Mouse (Mus musculus): ENCODE measurements around the gene Gm20388. TPM values are rescaled to one million over a fixed set of nuclear protein-coding genes. Genes with fewer than 3 reads are reported as not detected.

The Gm20388 gene
- polyA plus RNA-seq, 1 experiment from 2014 or later = not detected

GRCm38 (mm10) chr8:123048402-123048801 lies 3137.8 kb downstream of the Gm20388 start:
- peak; percentile 41 for ATAC-seq
- TF ChIP-seq CTCF (IDR thresholded peaks at IDR 0.05; ENCODE audit: low read depth) = no peak
- H3K9ac ChIP-seq (ENCODE audit: low read depth, low read length) = no peak overlapping the region

DNA sequence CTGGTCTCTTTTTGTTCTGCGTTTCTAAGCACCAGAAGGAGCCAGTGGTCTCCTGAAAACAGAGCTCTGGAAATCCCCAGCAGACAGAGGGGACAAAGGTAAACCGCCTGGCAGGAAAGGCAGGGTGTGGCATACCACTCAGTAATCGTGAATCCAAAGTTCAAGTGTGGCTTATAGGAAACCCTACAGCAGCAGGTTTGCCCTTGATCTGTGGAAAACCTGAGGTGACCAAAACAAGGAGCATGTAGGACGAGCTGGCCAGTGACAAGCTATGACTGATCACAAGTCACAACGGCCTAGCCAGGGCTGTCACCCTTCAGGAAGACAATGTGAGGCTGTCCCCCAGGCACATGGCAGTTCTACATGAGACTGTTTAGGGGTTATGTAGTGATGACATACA lies 3140.8 kb downstream of the Gm20388 start:
- Histone ChIP-seq H3K9me3 (ENCODE audit: control insufficient read depth) (no peaks in the 10 kb centered on the region), H3K4me1 (replicated peaks; ENCODE audit: control insufficient read depth, insufficient read depth, low read length) (peaks cover 9% of the 10 kb centered on the region), H3K27ac (ENCODE audit: low read depth, low read length) (peak overlapping the region; percentile 95), H3K9ac (ENCODE audit: low read depth, low read length) (no peak overlapping the region), H3K36me3 (ENCODE audit: control insufficient read depth, insufficient read depth) (no peaks in the 10 kb centered on the region), H3K4me3 (ENCODE audit: low read depth, low read length) (no peak overlapping the region), H3K4me2 (replicated peaks; ENCODE audit: low read depth) (peak overlapping the region; percentile 17; the same call in 1 of the 2 replicates), H3K27me3 (replicated peaks; ENCODE audit: control insufficient read depth, insufficient read depth, low read length) (no peaks in the 10 kb centered on the region)
- WGBS = 24% methylated on average over 5 of the region's 5 CpGs
- TF ChIP-seq CTCF (IDR thresholded peaks at IDR 0.05; ENCODE audit: low read depth) = no peak
- ATAC-seq = peak; percentile 76

More at GRCm38 (mm10) chr8:123048402-123048801, 3137.8 kb downstream of the Gm20388 start:
- WGBS = 48% methylated on average over 7 of the region's 7 CpGs
- Histone ChIP-seq H3K9me3 (ENCODE audit: control insufficient read depth) (no peaks in the 10 kb centered on the region), H3K4me3 (ENCODE audit: low read depth, low read length) (no peak overlapping the region), H3K4me2 (replicated peaks; ENCODE audit: low read depth) (no peak overlapping the region), H3K27me3 (replicated peaks; ENCODE audit: control insufficient read depth, insufficient read depth, low read length) (no peaks in the 10 kb centered on the region), H3K36me3 (ENCODE audit: control insufficient read depth, insufficient read depth) (no peaks in the 10 kb centered on the region), H3K27ac (ENCODE audit: low read depth, low read length) (peak overlapping the region; percentile 92), H3K4me1 (replicated peaks; ENCODE audit: control insufficient read depth, insufficient read depth, low read length) (peaks cover 9% of the 10 kb centered on the region)

- 71% methylated on average over 7 of the region's 7 CpGs for WGBS
- no peak for TF ChIP-seq CTCF (IDR thresholded peaks at IDR 0.05; ENCODE audit: low read depth)
- no peaks in the 10 kb centered on the region for H3K27me3 ChIP-seq (replicated peaks; ENCODE audit: control insufficient read depth, insufficient read depth, low read length)
- no peak within 1 kb of the TSS for H3K4me2 ChIP-seq (replicated peaks; ENCODE audit: low read depth)
- no peak within 1 kb of the TSS for H3K27ac ChIP-seq (ENCODE audit: low read depth, low read length)
- no peaks in the 10 kb centered on the region for H3K9me3 ChIP-seq (ENCODE audit: control insufficient read depth)
- peaks cover 4% of the 10 kb centered on the region; the same call in 1 of the 2 replicates for H3K4me1 ChIP-seq (replicated peaks; ENCODE audit: control insufficient read depth, insufficient read depth, low read length)
- H3K36me3 ChIP-seq (ENCODE audit: control insufficient read depth, insufficient read depth) = no peaks in the 10 kb centered on the region
- H3K4me3 ChIP-seq (ENCODE audit: low read depth, low read length) = no peak within 1 kb of the TSS
- ATAC-seq = no peak
- no peak within 1 kb of the TSS for H3K9ac ChIP-seq (ENCODE audit: low read depth, low read length)
These were observed 3152.1 kb downstream of the Gm20388 start, which contains the start of gene Spg7 for GRCm38 (mm10) chr8:123062721-123063120. Spg7 (plus strand) TSS chr8:123062942.

DNA sequence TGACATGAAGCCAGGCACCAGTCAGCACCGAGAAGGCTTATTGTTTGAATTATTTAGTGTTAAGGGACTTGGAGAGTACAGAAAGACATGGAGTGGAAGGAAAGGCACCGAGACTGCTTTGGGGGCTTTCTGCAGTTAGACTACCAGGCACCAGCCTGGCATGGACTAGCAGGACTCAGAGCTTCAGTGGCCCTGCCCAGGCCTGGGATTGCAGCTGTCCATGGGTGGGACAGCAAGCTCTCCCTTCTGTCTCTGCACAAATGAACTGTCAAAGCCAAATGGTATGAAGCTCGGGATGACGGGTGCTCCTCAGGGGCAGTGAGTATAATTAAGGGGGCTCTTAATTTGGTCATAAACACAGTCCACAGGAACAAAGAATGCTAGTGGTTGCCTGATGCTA lies 3153.4 kb downstream of the Gm20388 start:
- Histone ChIP-seq H3K27me3 (replicated peaks; ENCODE audit: control insufficient read depth, insufficient read depth, low read length) (no peaks in the 10 kb centered on the region), H3K4me1 (replicated peaks; ENCODE audit: control insufficient read depth, insufficient read depth, low read length) (peaks cover 4% of the 10 kb centered on the region; the same call in 1 of the 2 replicates), H3K4me2 (replicated peaks; ENCODE audit: low read depth) (peak overlapping the region; percentile 87), H3K27ac (ENCODE audit: low read depth, low read length) (0 out of 2 replicates have a peak overlapping the region, but pooled peaks have one; percentile 93), H3K4me3 (ENCODE audit: low read depth, low read length) (no peak overlapping the region; the same call in 1 of the 2 replicates), H3K9me3 (ENCODE audit: control insufficient read depth) (no peaks in the 10 kb centered on the region), H3K9ac (ENCODE audit: low read depth, low read length) (peak overlapping the region; percentile 93; the same call in 1 of the 2 replicates), H3K36me3 (ENCODE audit: control insufficient read depth, insufficient read depth) (0 out of 2 replicates have a peak, but pooled peaks cover 6% of the 10 kb centered on the region)
- TF ChIP-seq CTCF (IDR thresholded peaks at IDR 0.05; ENCODE audit: low read depth) = no peak
- WGBS = 84% methylated on average over 4 of the region's 4 CpGs
- no peak for ATAC-seq

DNA sequence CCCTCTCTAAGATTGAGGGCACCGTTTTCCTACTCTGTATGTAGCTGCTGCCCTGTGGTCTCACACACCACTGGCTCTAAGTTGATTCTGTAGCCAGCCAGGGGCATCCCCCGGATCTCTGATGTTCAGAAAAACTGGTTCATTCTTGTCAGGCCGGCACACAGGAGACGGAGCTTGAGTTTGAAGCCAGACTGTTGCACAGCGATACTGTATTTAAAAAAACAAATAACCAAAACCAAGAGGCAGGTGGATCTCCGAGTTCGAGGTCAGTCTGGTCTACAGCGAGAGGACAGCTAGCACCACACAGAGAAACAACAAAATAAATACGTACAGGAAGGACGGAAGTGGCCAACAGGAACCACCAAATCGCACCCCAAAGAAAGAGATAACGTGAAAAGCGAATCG lies 3154.2 kb downstream of the Gm20388 start:
- Histone ChIP-seq H3K27me3 (replicated peaks; ENCODE audit: control insufficient read depth, insufficient read depth, low read length) (no peaks in the 10 kb centered on the region), H3K9me3 (ENCODE audit: control insufficient read depth) (no peaks in the 10 kb centered on the region), H3K9ac (ENCODE audit: low read depth, low read length) (peak overlapping the region; percentile 93), H3K36me3 (ENCODE audit: control insufficient read depth, insufficient read depth) (0 out of 2 replicates have a peak, but pooled peaks cover 6% of the 10 kb centered on the region), H3K4me2 (replicated peaks; ENCODE audit: low read depth) (peak overlapping the region; percentile 87), H3K4me3 (ENCODE audit: low read depth, low read length) (peak overlapping the region; percentile 98), H3K4me1 (replicated peaks; ENCODE audit: control insufficient read depth, insufficient read depth, low read length) (peaks cover 4% of the 10 kb centered on the region; the same call in 1 of the 2 replicates), H3K27ac (ENCODE audit: low read depth, low read length) (peak overlapping the region; percentile 93)
- under 1% methylated on average over 14 of the region's 14 CpGs for WGBS
- ATAC-seq = peak; percentile 14
- TF ChIP-seq CTCF (IDR thresholded peaks at IDR 0.05; ENCODE audit: low read depth) = no peak

DNA sequence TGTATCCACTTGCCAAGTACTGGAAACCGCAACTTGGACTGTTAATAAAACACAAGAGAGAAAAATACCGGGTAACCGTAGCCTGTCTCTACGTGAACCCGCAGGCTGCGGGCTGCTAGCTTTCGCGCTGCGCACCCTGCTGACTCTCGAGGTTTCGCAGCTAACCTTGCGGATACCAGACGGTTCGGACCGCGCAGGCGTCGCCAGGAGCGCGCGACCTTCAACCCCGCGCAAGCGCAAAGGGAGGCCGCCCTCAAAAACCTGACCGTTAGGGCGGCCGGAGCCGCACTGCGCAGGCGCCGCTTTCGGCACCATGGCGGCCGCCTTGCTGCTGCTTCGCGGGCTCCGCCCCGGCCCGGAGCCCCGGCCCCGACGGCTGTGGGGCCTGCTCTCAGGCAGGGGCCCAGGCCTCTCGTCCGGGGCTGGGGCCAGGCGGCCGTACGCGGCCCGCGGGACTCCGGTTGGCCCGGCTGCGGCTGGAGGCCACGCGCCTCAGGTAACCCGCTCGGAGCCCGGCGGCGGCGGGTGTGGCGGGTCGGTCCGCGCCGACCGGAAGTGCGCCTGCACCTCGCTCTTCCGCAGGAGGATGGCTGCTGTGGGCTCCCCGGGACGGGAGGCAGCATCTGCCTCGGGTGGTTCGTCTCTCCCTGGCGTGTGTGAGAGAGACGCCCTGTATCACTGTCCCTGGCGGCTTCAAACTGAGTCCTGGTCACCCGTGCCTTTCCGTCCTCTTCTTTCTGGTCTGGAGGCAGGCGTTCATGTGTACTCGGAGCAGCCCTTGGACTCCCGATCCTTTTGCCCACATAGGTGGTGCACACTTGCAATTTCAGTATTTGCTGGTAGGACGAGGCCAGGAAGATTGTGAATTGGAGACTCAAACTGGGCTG lies 3154.8 kb downstream of the Gm20388 start:
- H3K9me3 ChIP-seq (ENCODE audit: control insufficient read depth) = no peaks in the 10 kb centered on the region
- 0 out of 2 replicates have a peak, but pooled peaks cover 6% of the 10 kb centered on the region for H3K36me3 ChIP-seq (ENCODE audit: control insufficient read depth, insufficient read depth)
- peak overlapping the region; percentile 93 for H3K9ac ChIP-seq (ENCODE audit: low read depth, low read length)
- ATAC-seq = peak; percentile 98
- peaks cover 4% of the 10 kb centered on the region; the same call in 1 of the 2 replicates for H3K4me1 ChIP-seq (replicated peaks; ENCODE audit: control insufficient read depth, insufficient read depth, low read length)
- TF ChIP-seq CTCF (IDR thresholded peaks at IDR 0.05; ENCODE audit: low read depth) = peak; percentile 81
- WGBS = under 1% methylated on average over 84 of the region's 84 CpGs
- peak overlapping the region; percentile 93 for H3K27ac ChIP-seq (ENCODE audit: low read depth, low read length)
- H3K27me3 ChIP-seq (replicated peaks; ENCODE audit: control insufficient read depth, insufficient read depth, low read length) = no peaks in the 10 kb centered on the region
- peak overlapping the region; percentile 87 for H3K4me2 ChIP-seq (replicated peaks; ENCODE audit: low read depth)
- peak overlapping the region; percentile 98 for H3K4me3 ChIP-seq (ENCODE audit: low read depth, low read length)
